Mouse (Mus musculus) spleen, postnatal 10 days (tissue): ENCODE measurements around the gene Prdm16.
A peak's percentile ranks its signal among the peaks of the same experiment; 100 is the strongest.

Source experiments
- DNase-seq, 2 experiments: peaks; one replicate each; pipeline ENCODE4 v3.0.0; 2021 to 2022; ENCODE audit warnings: low spot score in 2 of 2

Prdm16 gene

GRCm38 (mm10) chr4:154513664-154514063 lies 123.0 kb downstream of the Prdm16 start:
- DNase-seq = no peak

DNA sequence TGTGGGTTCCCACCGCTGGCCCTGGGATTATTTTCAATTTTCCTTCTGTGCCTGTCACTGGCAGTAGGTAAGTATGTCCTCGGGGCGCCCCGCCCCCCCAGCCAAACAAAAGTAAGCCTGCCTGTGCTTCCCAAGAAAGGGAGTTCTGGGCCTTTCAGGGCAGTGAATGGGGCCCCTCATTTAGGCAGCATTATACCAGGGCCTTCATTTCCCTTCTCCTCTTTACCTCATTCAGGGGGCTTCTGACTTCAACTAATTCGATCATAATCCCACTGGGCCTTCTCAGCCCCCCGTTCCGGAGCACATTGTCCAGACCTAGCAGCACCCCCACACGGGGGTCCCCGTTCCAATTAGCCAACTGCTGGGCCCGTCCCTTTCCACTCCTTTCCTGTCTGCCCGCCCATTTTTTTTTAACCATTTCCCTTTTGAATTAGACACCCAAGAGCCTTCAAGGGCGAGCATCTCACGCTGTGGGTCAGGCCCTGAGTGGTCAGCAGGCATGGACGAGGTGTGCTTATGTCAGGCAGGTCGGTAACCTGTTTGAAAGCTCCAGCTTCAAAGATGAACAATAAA lies 124.1 kb downstream of the Prdm16 start:
- no peak for DNase-seq

DNA sequence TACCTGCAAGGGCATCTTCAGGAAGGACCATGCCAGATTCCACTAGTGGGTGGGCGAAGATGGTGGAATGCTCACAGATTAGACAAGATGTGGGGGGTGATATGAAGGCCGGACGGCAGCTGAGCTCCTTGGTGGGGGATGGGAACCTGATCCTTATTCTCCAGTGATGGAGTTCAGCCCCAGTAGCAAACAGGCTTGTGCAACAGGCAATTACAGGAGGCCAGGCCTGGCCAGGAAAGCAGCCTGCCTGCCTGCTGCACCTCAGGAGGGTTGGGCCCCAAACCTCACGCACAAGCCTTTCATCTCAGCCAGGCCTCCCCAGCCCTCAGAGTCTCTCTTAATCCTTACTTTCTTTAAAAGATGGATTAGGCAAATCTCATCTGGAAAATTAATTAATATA lies 124.9 kb downstream of the Prdm16 start:
- no peak for DNase-seq

GRCm38 (mm10) chr4:154506774-154507435 lies 129.8 kb downstream of the Prdm16 start:
- DNase-seq = no peak

- DNase-seq = no peak
Measured at GRCm38 (mm10) chr4:154505313-154505712, 131.4 kb downstream of the Prdm16 start.

- no peak for DNase-seq
Measured at GRCm38 (mm10) chr4:154503260-154503829, 133.3 kb downstream of the Prdm16 start.

DNA sequence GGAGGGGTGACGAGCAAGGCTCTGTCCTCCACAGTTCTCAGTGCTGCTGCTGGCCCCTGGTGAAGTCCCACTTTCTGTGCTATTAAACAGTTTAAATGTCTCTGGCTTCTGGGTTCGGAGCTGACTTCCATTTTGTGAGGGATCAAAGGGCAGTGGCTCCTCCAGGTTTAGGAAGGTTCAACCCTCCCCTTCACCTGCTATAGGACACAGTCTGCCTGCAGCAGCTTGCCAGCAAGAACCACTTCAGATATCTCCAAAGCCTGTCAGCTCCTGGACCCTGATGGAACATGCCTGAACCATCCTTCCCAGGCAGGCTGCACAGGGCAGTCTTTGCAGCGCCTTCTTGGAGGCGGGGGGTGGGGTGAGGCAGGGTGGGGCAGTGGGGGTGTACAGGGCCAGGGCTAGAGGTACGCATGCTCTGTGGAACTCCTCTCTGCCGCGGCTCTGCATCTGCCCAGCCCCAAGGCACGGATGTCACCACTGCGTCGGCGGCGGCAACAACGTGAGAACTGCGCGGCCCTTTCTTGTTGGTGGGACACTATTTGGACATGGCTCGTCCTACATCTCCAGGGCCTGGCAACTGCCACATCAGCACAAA lies 134.2 kb downstream of the Prdm16 start:
- DNase-seq = no peak

DNA sequence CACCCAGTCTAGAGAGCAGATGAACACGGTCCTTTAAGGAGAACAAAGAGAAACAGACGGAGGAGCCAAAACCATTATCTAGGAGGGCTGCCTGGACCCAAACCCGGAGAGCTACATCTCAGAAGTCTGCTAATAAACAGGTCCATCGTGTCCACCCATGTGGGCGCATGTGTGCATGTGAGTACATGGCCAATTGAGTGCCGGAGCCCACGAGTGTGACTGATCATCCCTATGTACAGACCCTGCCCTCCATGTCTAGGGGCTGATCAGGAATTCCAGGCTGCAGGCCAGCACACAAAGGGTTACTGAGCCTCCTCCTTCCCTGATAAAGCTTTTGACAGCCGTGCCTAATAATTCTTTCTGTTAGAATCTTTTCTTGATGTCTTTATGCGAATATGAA lies 136.0 kb downstream of the Prdm16 start:
- DNase-seq = no peak

DNA sequence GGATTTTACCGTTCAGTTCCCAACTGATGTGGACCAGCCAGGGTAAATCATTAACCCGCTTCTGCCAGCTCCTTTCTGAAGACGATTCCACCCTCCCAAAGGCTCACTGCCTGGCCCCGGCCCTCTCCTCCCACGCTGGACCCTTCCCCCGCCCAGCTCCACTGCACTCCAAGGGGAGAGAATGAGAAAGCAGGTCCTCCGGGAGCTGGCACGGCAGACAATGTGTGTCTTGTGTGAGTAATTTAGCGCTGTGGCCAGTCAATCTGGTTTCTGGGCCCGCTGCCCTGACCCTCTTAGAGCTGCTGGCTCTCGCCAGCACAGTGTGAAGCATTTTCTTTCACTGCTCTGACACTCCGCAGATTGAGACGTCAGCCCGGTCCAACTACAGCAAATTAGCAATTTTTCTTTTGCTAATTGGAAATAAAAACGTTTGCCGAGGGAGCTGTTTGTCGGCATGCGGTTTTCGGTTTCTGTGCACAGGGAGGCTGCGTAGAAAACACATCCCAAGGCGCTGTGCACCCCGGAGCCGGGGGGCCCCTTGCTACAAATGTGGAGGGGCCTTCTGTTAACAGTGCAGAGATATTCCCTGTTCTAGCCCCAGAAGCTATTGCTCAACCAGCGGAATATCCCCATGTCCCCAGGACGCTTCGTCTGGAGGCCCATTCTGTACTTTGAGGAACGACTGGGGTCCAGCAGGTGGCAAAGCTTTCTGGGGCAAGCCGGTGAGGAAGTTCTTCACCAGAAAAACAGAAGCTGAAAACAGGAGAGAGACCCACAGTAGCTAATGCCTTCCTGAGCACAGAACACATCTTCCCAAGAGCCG lies 136.8 kb downstream of the Prdm16 start:
- no peak for DNase-seq

DNA sequence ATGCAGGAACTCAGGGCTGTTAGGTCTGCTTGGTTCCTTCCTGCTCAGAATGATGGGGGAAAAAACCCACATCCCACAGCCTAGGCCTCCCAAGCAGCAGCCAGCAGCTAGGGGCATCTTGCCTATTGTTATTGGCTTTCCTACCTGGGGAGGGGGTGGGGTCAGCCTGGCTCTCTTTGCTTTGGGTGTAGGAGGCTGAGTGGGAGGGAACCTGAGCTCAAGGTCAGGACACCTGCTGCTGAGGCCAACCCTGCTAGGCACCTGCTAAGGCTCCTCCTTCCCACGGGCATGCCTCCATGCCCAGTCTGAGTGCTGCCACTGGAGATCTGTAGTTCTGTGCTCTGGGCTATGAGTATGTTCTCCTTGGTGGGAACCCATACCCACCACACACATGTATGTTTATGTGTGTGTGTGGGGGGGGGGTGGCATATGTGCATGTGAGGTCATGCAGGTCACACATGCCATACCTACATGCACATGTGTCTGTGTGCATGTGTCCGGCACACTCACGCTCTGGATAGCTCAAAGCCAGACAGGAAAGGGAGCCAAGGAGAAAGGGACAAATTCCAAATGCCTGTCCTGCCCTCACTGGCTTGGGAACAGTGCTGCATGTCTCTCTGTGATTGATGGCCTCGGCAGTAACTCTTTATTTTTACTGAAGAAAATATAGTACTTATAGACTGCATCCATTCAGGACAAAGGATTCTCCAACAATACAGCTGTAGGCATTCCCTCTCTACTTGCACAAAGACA lies 139.1 kb downstream of the Prdm16 start:
- DNase-seq = no peak

DNA sequence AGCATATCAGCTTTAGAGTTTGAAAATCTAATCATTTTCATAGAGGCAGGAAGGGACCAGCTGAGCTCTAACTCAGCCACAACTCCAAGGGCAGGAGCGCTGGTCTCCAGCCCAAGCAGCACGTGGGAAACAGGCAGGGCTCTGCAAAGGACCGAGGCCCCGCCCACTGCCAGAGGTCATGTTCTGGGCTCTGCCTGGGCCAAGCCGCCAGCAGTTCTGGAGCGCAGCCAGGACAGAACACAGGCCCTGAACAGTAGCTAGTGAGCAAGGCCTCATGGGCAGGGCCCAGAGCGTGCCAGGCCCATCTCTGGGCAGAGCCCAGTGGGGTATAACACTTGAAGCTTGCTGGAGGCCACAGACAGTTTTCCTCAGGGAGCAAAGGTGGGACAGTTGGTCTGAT lies 139.7 kb downstream of the Prdm16 start:
- peak in 1 of 2 experiments; percentile 60 for DNase-seq

DNA sequence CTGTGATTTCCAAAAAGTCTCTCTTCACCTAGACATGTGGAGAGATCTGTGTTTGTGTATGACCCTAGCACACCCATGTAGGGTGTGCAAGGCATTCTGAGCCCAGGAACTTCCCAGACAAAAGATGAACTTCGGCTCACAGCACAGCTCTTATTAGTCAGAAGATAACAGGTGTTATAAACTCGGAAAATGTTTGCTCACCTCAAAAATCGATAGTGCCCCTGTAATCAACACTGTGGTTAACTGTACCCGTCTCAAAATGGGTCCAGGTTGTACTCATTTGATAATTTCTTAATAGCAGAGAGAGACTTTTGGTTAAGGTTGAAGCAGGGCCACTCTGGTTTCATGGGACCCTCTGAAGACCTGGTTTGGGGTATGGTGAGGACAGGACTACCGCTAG lies 140.2 kb downstream of the Prdm16 start:
- no peak for DNase-seq

GRCm38 (mm10) chr4:154493996-154494395 lies 142.7 kb downstream of the Prdm16 start:
- DNase-seq = no peak

GRCm38 (mm10) chr4:154492714-154493121 lies 144.0 kb downstream of the Prdm16 start:
- DNase-seq = no peak

- no peak for DNase-seq
Measured at GRCm38 (mm10) chr4:154492268-154492667, 144.4 kb downstream of the Prdm16 start.

DNA sequence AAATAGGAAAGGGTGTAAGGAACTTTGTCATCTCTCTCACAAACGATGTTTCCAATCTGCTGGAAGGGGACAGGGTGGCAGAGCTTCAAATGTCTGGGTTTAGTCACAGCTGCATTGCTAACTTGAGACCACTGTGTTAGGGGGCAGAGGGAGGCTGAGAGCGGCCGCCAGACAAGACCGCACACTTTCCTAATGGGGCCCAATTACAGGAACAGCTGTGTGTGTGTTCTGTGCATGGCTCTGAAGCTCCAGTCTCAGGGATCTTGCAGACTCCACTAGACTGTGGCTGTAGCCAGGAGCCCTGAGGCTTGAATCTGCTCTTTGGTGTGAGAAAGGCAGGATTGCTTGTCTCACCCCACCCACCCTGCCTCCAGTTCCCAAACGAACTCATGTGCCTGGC lies 148.6 kb downstream of the Prdm16 start:
- DNase-seq = no peak

DNA sequence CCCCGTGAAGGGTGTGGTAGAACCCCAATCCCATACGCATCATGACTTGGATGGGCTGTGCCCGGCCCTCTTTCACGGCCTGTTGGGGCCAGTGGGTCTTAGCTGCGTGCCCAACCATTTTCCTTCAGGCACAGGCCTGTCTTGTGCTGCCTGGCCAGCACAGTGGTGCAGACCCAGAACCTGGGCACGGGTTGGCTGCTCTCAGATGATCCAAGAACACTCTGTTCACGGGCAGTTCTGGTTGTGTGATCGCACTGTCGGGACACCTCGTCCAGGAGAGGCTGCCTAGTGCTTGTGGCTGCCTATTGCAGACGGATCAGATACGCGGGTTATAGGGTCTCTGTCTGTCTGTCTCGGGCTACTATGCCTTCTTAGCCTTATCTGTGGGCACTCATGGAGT lies 154.0 kb downstream of the Prdm16 start:
- no peak for DNase-seq

DNA sequence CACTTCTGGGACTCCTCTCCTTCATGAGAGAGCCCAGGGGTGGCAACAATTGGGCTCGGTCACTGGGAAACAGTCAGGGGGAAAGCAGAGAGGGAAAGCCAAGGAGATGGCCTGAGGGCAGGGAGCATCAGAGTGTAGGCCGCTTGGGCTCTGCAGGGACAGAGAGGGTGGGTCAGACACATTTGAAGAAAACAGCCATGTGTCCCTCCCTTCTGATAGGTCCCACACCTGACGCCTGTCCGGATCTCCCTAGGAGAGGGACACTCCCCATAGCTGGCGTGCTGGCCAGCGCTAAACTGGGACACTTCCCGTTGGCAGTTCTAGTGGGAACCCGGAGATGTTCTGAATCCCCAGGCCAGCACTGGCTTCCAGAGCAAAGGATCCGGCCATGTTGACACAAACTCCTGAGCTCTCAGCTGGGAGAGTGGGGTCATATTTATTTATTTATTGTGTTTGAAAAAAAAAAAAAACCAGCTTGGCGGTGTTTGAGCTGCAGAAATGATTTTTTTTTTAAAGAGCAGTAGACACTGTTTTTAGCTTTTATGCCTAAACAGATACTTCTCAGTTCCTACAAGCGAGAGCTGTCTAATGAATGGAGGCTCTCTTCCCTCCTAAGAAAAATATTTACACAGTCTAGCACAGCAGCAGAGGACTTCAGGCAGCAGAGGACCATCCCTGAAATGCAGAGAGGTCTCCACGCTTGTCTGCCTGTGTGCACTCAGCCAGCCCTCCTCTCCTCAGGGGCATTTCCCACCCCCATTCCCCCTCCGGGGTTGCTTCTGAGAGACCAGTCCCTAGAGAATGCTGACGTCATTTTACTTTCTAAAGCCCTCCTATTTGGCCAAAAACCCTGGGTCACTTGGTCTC lies 154.7 kb downstream of the Prdm16 start:
- no peak for DNase-seq

- no peak for DNase-seq
Measured at GRCm38 (mm10) chr4:154480544-154481260, 156.0 kb downstream of the Prdm16 start.

DNA sequence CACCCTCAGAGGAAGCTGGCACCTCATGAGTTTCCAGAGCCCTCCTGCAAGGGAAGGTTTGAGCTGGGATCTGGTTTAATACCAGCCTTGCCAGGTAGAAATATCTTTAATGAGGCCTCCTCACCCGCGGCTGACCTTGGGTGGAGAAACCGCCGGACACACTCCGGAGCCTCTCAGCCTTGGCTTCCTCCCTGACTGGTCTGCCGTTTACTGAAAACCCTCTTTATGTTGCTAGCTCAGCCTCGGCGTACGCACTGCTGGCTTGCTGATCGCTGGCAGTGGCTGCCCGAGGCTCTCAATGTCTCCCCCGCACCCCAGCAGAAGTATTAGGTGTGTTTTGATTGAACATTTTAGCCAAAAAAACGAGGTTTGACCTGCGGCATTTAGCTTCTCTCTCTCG lies 156.5 kb downstream of the Prdm16 start:
- DNase-seq = no peak
